Mouse (Mus musculus) kidney, postnatal 0 days (tissue): ENCODE results near the gene Cfap69. TPM values are rescaled to one million over a fixed set of nuclear protein-coding genes. Genes with fewer than 3 reads are reported as not detected.
A peak's percentile ranks its signal among the peaks of the same experiment; 100 is the strongest.

ENCODE experiments used
- ATAC-seq: fragments of 200-750 bp; cut with Nextera tagmentation; replicated peaks from 2 replicates; pipeline ENCODE4 v1.8.0; 2017; ENCODE audit warnings: low read depth, moderate number of reproducible peaks, moderate TSS enrichment, moderate library complexity; ENCODE audit not compliant: low FRiP score
- DNase-seq: peaks from one replicate; pipeline ENCODE4 v3.0.0-alpha.2; 2016; ENCODE audit warnings: low spot score
- H3K27ac ChIP-seq: fragments of 300-500 bp; sonication (generic); 2 replicates; pipeline ENCODE4 v1.5.1; 2014; ENCODE audit warnings: mild to moderate bottlenecking
- H3K27me3 ChIP-seq: fragments of 300-500 bp; sonication (generic); 2 replicates; pipeline ENCODE4 v1.6.1; 2014; ENCODE audit warnings: low read length, mixed read lengths; ENCODE audit not compliant: insufficient read depth
- H3K36me3 ChIP-seq: fragments of 300-500 bp; sonication (generic); 2 replicates; pipeline ENCODE4 v1.6.1; 2014; ENCODE audit warnings: low read length, mixed read lengths; ENCODE audit not compliant: insufficient read depth
- H3K4me1 ChIP-seq: fragments of 300-500 bp; sonication (generic); replicated peaks from 2 replicates; pipeline ENCODE4 v1.6.1; 2014; ENCODE audit warnings: antibody characterized with exemption, low read length, mixed read lengths; ENCODE audit not compliant: insufficient read depth
- H3K4me2 ChIP-seq: fragments of 300-500 bp; sonication (generic); 2 replicates; pipeline ENCODE4 v1.6.1; 2014; ENCODE audit warnings: mild to moderate bottlenecking, low read length, moderate library complexity, mixed read lengths
- H3K4me3 ChIP-seq: fragments of 300-500 bp; sonication (generic); replicated peaks from 2 replicates; pipeline ENCODE4 v1.5.1; 2014; ENCODE audit warnings: low read depth, low read length
- H3K9ac ChIP-seq: fragments of 300-500 bp; sonication (generic); 2 replicates; pipeline ENCODE4 v1.6.1; 2014; ENCODE audit warnings: low read depth, low read length
- H3K9me3 ChIP-seq: fragments of 300-500 bp; sonication (generic); replicated peaks from 2 replicates; pipeline ENCODE4 v1.6.1; 2016; ENCODE audit warnings: low read length, inconsistent platforms, mixed read lengths
- CTCF ChIP-seq: IDR thresholded peaks from 2 replicates; pipeline ENCODE4 v1.5.1; 2016; ENCODE audit warnings: antibody characterized with exemption, low read depth, mild to moderate bottlenecking, moderate library complexity
- WGBS: fragments of 180-500 bp; shearing (Covaris S2); extraction: QIAGEN DNeasy Blood & Tissue Kit; methylation state at CpG from one replicate; pipeline ENCODE4 v1.1.7; 2014; 5-methylcytosine and 5-hydroxymethylcytosine counted together
- polyA plus RNA-seq: library from polyadenylated mRNA; unstranded; fragments of >200 nt; fragmentation: Nextera tagmentation; extraction: Ambion mirVana; gene quantifications from 2 replicates; pipeline ENCODE4 v1.2.1, GENCODE M21; 2015

Gene Cfap69
- polyA plus RNA-seq, 1 experiment from 2014 or later, result 1.6 TPM

- no peak overlapping the region for H3K4me2 ChIP-seq
- no peak overlapping the region for H3K4me3 ChIP-seq
- H3K27me3 ChIP-seq, result no peaks in the 10 kb centered on the region
- peaks cover 6% of the 10 kb centered on the region; the same call in 1 of the 2 replicates for H3K36me3 ChIP-seq
- peak overlapping the region; percentile 20; the same call in 1 of the 2 replicates for H3K27ac ChIP-seq
- ATAC-seq (peak; percentile 93), DNase-seq (peak; percentile 11)
- no peak for TF ChIP-seq CTCF
- WGBS, result 72% methylated on average over 3 of the region's 3 CpGs
- no peak overlapping the region for H3K9ac ChIP-seq
- no peaks in the 10 kb centered on the region for H3K9me3 ChIP-seq
- H3K4me1 ChIP-seq, result no peaks in the 10 kb centered on the region
These were observed 130.2 kb downstream of the Cfap69 start for GRCm38 (mm10) chr5:5533656-5534420.

Other genes starting within 250 kb of the Cfap69 start
- gene Cdk14, start 243.9 kb downstream of the Cfap69 start, polyA plus RNA-seq, result 8.8 and 9.2 TPM in 2 replicates
- gene 1700015F17Rik, start 185.1 kb downstream of the Cfap69 start, polyA plus RNA-seq, result not detected in 2 replicates
- gene Cldn12, start 149.3 kb downstream of the Cfap69 start, polyA plus RNA-seq, result 31.5 and 34.0 TPM in 2 replicates
- gene Gtpbp10, start 104.7 kb downstream of the Cfap69 start, polyA plus RNA-seq, result 29.6 and 30.2 TPM in 2 replicates
- gene Gm8773, start 90.4 kb downstream of the Cfap69 start, polyA plus RNA-seq, result 0.59 and 0.66 TPM in 2 replicates
- gene Steap2, start 30.3 kb upstream of the Cfap69 start, polyA plus RNA-seq, result 24.8 and 25.0 TPM in 2 replicates
- 12.1 and 13.2 TPM in 2 replicates for gene Steap1, start 85.1 kb upstream of the Cfap69 start, polyA plus RNA-seq